Mouse (Mus musculus): ENCODE data around the gene Elovl7.

DNA sequence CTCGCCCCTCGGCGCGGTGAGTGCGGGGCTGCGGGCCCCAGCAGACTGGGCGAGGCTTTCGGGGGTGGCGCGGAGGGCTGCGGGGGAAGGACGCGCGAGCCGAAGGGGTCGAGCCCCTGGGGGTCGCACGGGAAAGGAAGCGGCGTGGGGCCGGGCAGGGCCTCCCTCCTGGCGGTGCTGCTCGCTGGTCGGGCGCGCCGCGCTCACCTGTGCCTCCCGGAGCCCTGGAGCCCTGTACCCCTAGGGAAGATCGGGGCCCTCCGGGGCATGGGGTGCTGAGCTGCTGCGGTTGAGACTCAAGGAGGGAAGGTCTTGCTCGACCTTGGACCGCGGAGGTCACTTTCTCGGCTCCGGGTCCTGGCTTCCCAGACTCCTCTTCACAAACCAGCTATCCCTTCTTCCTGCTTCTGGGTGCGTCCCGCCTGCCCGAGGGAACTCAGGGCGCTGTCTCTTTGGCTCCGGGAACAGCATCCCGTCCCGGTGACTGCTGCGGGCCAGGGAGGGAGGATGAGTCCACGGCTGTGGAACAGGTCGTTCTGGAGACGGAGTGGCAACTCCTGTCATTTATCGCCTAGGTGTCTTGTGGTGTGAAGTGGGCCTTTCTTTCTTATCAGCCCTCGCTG is 392 bp downstream of the Elovl7 start:
- TF ChIP-seq POLR2A (IDR thresholded peaks at IDR 0.05; ENCODE audit: borderline replicate concordance, control insufficient read depth, low read depth, low read length) (no peak), CTCF (IDR thresholded peaks at IDR 0.05; ENCODE audit: control insufficient read depth, insufficient read depth, low read length) (no peak)
